Mouse (Mus musculus): ENCODE measurements around the gene Smim7.

GRCm38 (mm10) chr8:72573450-72573849 is 2.6 kb upstream of the Smim7 start:
- TF ChIP-seq MAFK (IDR thresholded peaks at IDR 0.05; ENCODE audit: insufficient read depth, low read depth, low read length) (no peak), HCFC1 (IDR thresholded peaks at IDR 0.05; ENCODE audit: borderline replicate concordance, insufficient read depth, low read length) (no peak), ZC3H11A (IDR thresholded peaks at IDR 0.05; ENCODE audit: borderline replicate concordance, low read depth, low read length) (no peak), CHD2 (IDR thresholded peaks at IDR 0.05; ENCODE audit: low read depth, low read length) (no peak)

Data from ES-E14 (cell line).